Mouse (Mus musculus): ENCODE measurements at regions not wholly inside any gene's neighbourhood (a gene's known extent, or its start where the extent isn't known, plus 50 kb on each side); places are given as distances from the start of the nearest gene placed in this dataset.

DNA sequence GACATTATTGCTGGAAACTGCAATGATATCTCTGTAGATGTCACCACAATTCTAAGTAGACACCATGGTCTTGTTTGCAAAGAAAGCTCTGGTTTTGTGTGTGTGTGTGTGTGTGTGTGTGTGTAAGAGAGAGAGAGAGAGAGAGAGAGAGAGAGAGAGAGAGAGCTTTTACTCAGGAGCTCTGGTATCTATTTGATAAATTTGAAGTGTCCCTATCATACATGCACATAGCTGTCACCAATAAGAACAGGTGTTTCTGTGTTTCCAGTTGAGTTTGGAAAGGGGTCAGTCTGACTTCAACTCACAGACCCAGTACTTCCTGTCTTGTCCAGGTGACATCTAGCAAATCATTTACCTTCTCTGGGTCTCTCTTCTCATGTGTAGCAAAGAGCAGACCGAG is 169.7 kb upstream of the Serpine2 start:
- no peak for DNase-seq

DNA sequence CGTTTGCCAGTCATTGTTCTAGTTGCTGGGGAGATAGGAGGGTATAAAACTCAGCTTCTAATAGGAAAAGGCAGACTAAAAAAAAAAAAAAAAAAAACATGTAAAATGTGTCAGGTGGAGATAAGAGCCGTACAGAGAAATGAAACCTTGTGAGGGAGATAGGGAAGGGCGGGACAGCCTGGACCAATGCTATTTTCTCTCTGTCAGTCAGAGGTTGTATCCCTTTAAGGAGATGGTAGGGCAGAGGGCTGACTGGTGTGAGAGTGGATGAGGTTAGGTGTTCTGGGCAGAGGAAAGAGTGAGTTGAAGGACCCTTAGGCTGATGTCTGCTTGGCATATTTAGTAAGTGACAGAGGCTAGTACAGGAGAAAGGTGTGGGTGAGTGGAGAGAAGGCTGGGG is 169.2 kb upstream of the Serpine2 start:
- DNase-seq: no peak

GRCm38 (mm10) chr1:80025863-80026616 is 165.1 kb upstream of the Serpine2 start:
- no peak for DNase-seq

DNA sequence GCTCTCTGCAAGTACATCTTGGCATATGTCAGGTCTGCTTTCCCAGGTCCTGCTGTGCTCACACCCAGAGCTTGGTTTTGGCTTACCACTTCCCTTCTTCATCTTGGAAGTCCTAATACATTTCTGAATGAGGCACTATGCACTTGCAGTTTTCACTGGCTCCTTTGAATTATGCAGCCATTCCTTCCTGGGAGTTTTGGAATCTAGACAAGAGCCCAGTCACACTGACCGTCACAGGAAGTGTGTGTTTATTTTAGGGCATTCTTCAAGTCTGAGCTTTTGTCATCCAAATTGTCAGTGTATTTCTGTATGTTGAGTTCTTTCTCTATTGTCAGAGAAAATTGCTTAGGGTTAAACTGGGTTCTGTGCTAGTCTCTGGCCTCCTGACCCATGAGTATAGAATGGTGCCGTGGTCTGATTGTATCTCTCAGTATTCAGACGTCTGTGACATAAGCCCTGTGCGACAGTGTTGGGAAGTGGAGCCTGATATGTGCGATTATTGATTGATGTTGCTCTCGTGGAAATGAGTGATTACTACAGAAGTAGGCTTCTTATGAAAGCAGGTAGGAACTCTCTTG is 162.6 kb upstream of the Serpine2 start:
- no peak for DNase-seq

DNA sequence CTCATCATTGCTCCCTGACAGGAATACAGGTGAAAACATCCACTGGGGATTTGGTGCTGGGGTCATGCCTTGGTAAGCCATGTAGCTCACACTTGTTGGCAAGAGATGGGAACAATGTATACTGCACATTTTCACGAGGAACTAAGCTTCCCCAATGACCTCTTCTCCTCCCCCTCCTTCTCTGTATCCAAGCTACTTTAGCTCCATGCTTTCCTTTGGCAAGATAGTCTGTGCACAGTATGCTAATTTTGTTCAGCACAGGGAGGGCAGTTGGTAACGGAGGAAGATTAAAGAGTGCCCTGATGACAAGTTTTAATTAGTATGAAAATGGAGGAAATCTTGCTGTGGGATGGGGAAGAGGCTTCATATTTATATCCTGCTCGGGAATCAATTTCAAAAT is 160.9 kb upstream of the Serpine2 start:
- DNase-seq: no peak

GRCm38 (mm10) chr1:80018391-80019065 is 157.5 kb upstream of the Serpine2 start:
- peak in 1 of 2 experiments; percentile 27 for DNase-seq

DNA sequence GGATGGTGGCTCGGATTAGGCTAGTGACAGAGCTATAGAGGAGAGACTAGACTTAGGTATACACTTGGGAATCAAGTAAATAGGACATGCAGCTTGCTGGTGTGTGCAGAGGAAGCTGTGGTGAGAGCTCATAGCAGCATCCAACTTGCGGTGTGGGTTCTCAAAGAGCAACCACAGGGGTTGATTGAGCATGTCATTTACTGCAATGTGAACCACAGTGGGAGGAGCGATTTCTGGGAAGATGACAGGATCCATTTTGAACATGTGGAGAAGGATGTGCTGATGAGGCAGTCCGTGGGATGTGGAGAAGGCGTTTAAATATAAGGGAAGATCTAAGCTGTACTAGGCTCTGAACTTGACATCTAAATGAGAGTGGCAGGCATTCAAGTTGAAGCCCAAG is 154.5 kb upstream of the Serpine2 start:
- DNase-seq: no peak

DNA sequence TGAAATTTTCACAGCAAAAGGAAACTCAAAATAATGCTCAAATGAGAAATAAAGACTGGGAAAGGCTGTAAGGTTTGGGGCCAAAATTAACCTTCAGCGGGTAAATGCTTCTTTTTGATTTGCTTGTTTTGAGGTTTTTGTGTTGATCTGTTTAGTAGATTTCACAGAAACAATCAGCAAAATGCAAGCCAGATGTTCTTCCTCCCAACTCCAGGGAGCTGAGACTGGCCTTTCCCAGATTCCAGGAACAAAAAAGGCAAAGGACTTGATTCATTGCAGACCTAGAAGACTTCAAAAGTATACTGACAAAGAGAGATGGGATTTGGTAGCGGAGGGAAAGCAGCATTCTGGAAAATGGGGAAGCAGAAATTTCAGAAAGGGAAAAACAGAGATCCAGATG is 153.6 kb upstream of the Serpine2 start:
- no peak for DNase-seq

- no peak for DNase-seq
These were observed 149.7 kb upstream of the Serpine2 start for GRCm38 (mm10) chr1:80010724-80011123.

- peak; percentile 72 to 78 for DNase-seq
These were observed 138.1 kb upstream of the Serpine2 start for GRCm38 (mm10) chr1:79999081-79999480.

DNA sequence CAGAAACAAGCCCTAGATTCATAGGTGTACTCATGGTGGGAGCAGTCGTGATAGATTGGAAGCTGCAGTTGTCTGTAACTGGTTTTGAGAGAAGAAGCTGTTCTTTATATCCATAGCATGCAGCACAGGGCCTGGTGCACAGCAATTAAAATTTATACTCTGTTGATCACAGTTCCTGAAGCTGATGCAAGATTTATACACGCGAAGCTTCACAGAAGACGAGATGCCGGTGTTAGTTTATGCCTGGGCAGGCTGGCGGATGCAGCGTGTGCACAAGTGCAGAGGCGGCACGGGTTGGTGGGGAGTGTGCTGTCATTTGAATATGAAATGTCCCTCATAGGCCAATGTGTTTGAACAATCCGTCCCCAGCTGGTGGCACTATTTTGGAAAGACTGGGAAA is 136.9 kb upstream of the Serpine2 start:
- no peak for DNase-seq

DNA sequence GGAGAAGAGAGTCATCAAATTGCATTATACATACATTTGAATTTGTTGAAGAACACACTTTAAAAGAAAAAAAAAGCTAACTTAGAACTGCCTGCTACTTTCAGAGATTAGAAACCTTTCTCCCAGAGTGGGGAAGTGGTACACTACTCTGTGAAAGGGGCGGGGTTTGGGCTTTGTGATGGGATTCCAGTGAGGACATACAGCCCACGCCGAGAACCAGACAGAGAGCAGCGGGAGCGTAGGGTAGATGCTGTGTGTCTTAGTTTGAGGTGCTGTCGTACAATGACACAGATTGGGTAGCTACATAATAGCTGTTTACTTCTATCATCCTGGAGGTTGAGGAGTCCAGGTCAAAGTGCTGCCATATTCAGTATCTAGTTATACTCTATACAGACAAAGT is 136.5 kb upstream of the Serpine2 start:
- no peak for DNase-seq

DNA sequence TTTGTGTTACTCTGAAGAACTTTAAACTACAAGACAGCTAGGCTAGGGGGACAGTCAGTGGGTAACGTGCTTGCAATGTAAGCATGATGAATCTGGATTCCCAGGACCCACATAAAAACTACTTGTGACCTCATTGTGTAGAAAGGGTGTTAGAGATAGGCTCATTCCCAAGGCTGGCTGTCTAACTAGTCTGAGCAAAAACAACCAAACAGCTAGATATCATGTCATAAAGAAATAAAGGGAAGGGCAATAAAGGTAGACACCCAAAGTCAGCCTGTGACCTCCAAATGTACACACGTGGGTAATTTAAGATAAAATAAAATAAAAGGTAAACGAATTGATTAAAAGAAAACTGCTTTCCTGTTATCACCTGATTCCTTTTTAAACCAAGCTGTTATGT is 123.7 kb upstream of the Serpine2 start:
- DNase-seq: no peak

GRCm38 (mm10) chr1:79982678-79983280 is 121.8 kb upstream of the Serpine2 start:
- DNase-seq: no peak

- no peak for DNase-seq
These were observed 118.9 kb upstream of the Serpine2 start for GRCm38 (mm10) chr1:79979863-79980262.

DNA sequence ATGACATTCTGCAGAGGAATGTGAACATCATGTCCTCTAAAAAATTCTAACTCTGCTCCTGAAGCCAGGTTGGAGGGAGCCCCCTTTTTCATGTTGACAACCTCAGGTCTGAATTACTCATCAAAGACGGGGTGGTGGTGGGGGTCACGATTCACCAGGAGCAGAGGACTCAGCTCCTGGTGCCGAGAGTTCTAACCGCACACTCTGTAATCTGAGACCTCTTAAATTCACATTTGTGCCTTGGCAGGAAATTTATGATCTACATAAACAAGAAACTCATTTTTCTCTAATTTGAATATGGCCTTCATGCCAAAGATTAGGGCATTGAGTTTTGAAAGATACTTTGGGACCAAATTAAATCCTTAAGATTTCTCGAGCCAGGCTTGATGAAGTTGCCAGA is 117.2 kb upstream of the Serpine2 start:
- DNase-seq: no peak

DNA sequence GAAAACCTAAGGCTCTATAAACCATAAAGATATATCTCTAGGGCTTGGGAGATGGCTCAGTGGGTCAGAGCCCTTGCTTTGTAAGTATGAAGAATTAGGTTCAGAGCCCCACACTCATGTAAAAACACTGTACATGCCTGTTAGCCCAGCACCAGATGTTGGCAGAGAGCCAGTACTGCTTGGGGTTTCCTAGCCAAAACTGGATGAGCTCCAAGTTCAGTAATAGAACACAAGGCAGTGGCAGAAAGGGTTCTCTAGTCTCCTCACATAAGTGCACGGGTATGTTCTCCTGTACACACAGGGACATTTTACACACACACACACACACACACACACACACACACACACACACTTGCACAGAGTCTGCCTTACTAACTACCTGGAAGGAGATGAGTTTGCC is 95.1 kb upstream of the Serpine2 start:
- DNase-seq: peak; percentile 24 to 51

DNA sequence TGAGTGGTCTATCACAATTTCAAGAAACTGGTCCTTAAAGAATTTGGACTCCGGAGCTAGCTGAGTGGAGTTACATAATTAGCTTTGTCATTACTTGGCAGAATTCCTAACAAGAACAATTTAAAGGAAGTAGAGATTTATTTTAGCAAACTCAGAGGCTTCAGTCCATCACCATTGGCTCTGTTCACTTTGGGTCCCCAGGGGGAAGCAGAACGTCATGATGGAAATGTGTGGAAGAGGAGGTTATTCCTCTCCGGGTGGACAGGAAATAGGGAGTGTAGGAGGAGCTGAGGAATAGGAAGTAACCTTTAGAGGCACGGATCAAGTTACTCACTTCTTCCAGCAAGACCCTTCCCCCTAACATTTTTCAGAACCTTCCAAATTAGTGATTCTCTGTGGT is 83.3 kb upstream of the Serpine2 start:
- DNase-seq: no peak

DNA sequence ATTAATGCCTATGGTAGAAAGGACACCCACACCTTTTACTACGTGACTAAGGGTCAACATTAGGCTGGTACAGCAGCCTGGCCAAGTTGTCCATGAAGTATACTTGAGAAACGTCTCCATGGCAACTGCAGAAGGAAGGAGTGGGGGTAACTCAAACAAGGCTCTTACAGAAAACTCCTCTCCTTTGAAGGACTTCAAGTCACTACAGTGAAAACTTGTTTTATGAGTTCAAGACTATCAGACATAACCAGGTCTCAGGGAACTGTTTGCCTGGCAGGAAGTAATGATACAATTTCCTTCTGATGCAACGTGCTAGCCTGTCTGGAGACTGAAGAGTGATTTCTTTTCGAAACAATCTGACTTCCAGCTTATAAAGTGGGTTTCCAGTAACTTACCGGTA is 71.5 kb upstream of the Serpine2 start:
- no peak for DNase-seq

DNA sequence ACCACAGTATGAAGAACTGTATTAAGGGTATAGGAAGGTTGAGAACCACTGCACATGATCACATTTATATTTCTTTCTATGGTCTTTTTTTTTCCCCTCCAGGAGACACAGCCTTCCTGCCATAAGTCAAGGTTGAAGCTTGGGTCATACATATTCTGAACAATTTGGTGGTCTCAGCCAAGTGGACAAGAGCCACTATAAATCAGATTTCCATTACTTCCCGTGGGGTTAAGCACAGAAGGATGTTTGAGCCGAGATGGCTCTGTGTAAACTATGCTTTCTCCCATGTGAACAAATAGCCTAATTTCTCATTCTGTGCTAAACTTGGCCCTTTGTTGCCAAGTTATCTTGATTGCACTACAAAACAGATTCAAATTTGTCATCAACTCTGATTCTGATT is 66.8 kb upstream of the Serpine2 start:
- DNase-seq: no peak

DNA sequence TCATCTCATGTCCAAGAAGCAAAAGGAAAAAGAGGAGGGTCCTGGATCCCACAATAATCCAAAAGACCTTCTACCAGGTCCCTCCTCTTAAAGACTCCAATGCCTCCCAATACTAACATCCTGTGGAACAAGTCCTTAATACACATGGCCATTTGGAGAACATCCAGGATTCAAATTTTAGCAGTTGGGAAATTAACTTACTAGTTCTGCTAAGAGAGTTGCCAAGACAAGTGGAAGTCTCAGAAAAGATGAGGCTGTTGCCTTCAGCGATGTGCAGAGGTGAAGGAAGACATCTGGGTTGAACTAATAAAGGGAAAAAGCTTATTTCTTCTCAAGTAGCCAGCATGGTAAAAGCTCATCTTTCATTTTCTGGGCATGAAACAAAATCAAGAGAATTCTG is 64.8 kb upstream of the Serpine2 start:
- DNase-seq: no peak

GRCm38 (mm10) chr1:79921890-79922289 is 60.9 kb upstream of the Serpine2 start:
- no peak for DNase-seq

GRCm38 (mm10) chr1:79921333-79921732 is 60.4 kb upstream of the Serpine2 start:
- no peak for DNase-seq

Measured in adrenal gland, postnatal 36 days (tissue).